Mouse (Mus musculus): ENCODE results near the gene Gm3033. TPM values are rescaled to one million over a fixed set of nuclear protein-coding genes. Genes with fewer than 3 reads are reported as not detected.
"Not testable (repeated sequence)": the region's sequence is repeated elsewhere in the genome, so short reads cannot be mapped to it uniquely, and the experiment has no call there.

Gm3033 gene
- polyA plus RNA-seq (2014; fragmentation: Nextera tagmentation; extraction: Ambion mirVana) = 0.22 TPM in 1 of 2 replicates, not detected in the other

- not testable (repeated sequence) for H3K4me2 ChIP-seq; H3K27me3 ChIP-seq (ENCODE audit: insufficient read depth, low read length); H3K9me3 ChIP-seq (ENCODE audit: low read depth, low read length); H3K4me3 ChIP-seq (ENCODE audit: low read depth, low read length); H3K27ac ChIP-seq (ENCODE audit: low read depth); H3K36me3 ChIP-seq (ENCODE audit: insufficient read depth); ATAC-seq (ENCODE audit: insufficient read depth); DNase-seq; H3K9ac ChIP-seq; H3K4me1 ChIP-seq (ENCODE audit: insufficient read depth)
- no CpG with 5 or more reads among the region's 2 CpGs for WGBS
Observed at GRCm38 (mm10) chr14:3845945-3846344, at the start of gene Gm3033. Gene Gm3033 (plus strand): TSS chr14:3846245.

DNA sequence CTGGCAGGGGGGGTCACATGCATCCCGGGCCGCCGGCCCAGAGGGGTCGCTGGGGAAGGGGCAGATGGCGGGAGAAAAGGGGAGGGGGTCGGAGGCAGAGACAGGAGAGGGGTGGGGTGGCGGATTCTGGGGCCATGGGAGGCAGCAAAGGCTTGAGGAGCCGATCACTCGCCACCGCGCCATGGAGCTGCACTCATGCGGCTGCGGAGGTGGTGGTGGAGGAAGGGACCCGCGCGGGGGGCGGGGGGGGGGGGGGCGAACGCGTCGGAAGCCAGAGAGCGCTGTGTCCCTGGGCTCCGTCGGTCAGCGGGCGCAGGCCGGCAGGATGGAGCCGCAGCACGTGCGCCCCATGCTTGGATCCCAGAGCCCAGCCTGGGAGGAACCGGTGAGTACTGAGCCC, 36.3 kb upstream of the Gm3033 start, which contains the start of gene Gm3002:
Gm3002 (plus strand) TSS at position 301 of the 400 bp plus-strand sequence.
- not testable (repeated sequence) for H3K4me3 ChIP-seq (ENCODE audit: low read depth, low read length); H3K36me3 ChIP-seq (ENCODE audit: insufficient read depth); DNase-seq; H3K9ac ChIP-seq; H3K4me2 ChIP-seq; H3K4me1 ChIP-seq (ENCODE audit: insufficient read depth); H3K27me3 ChIP-seq (ENCODE audit: insufficient read depth, low read length); H3K9me3 ChIP-seq (ENCODE audit: low read depth, low read length); H3K27ac ChIP-seq (ENCODE audit: low read depth); ATAC-seq (ENCODE audit: insufficient read depth)
- WGBS = no CpG with 5 or more reads among the region's 31 CpGs

DNA sequence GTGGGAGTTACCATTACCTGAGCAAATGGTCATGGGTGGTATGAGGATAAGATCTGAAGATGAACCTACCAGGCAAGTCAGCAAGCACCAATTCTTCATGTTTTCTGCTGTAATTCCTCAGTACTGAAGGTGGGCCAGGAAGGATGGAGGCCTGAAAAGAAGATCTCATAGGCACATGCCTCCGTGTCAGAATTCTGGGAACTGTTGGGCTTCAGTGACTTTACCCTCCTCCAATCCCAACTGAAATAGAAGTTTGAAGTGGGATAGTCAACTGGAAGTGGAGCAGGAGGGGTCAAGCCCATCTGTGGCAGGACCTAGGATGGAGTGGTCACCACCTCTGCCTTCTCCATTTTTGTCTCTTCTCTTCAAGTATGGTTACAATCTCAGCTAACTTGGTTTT, 37.8 kb downstream of the Gm3033 start, which contains the start of gene Gm2916:
Gm2916 (plus strand) TSS at position 301 of the 400 bp plus-strand sequence.
- no CpG with 5 or more reads among the region's 1 CpGs for WGBS
- not testable (repeated sequence) for H3K36me3 ChIP-seq (ENCODE audit: insufficient read depth); H3K27me3 ChIP-seq (ENCODE audit: insufficient read depth, low read length); ATAC-seq (ENCODE audit: insufficient read depth); DNase-seq; H3K27ac ChIP-seq (ENCODE audit: low read depth); H3K4me2 ChIP-seq; H3K9ac ChIP-seq; H3K4me1 ChIP-seq (ENCODE audit: insufficient read depth); H3K4me3 ChIP-seq (ENCODE audit: low read depth, low read length); H3K9me3 ChIP-seq (ENCODE audit: low read depth, low read length)

Other genes with a start within 250 kb of the Gm3033 start
- gene Gm3012, start 211.7 kb upstream of the Gm3033 start, polyA plus RNA-seq (2014; fragmentation: Nextera tagmentation; extraction: Ambion mirVana) = not detected in 2 replicates
- gene Gm3020, start 194.2 kb upstream of the Gm3033 start, polyA plus RNA-seq (2014; fragmentation: Nextera tagmentation; extraction: Ambion mirVana) = 1.2 and 1.3 TPM in 2 replicates
- not detected in 2 replicates for gene Gm3043, start 157.5 kb upstream of the Gm3033 start, polyA plus RNA-seq (2014; fragmentation: Nextera tagmentation; extraction: Ambion mirVana)
- not detected in 2 replicates for gene Gm3002, start 36.2 kb upstream of the Gm3033 start, polyA plus RNA-seq (2014; fragmentation: Nextera tagmentation; extraction: Ambion mirVana)
- 0.20 TPM in 1 of 2 replicates, not detected in the other for gene Gm2916, start 37.9 kb downstream of the Gm3033 start, polyA plus RNA-seq (2014; fragmentation: Nextera tagmentation; extraction: Ambion mirVana)
- not detected in 2 replicates for gene Gm3029, start 85.5 kb downstream of the Gm3033 start, polyA plus RNA-seq (2014; fragmentation: Nextera tagmentation; extraction: Ambion mirVana)
- gene Gm3095, start 117.3 kb downstream of the Gm3033 start, polyA plus RNA-seq (2014; fragmentation: Nextera tagmentation; extraction: Ambion mirVana) = 0.23 and 0.26 TPM in 2 replicates
- not detected in 2 replicates for gene Gm3099, start 152.1 kb downstream of the Gm3033 start, polyA plus RNA-seq (2014; fragmentation: Nextera tagmentation; extraction: Ambion mirVana)
- 0.30 TPM in 1 of 2 replicates, not detected in the other for gene Gm5796, start 177.7 kb downstream of the Gm3033 start, polyA plus RNA-seq (2014; fragmentation: Nextera tagmentation; extraction: Ambion mirVana)
- not detected in 2 replicates for gene Gm3115, start 237.9 kb downstream of the Gm3033 start, polyA plus RNA-seq (2014; fragmentation: Nextera tagmentation; extraction: Ambion mirVana)